Mouse (Mus musculus) neutrophil, adult 83 days (primary cell): Measurements from ENCODE around the gene Olfr1025-ps1. TPM values are rescaled to one million over a fixed set of nuclear protein-coding genes. Genes with fewer than 3 reads are reported as not detected.

Experiments
- total RNA-seq, 2 experiments: library from RNA; stranded (reverse); gene quantifications; one replicate each; pipeline ENCODE4 v1.2.4; 2023

The Olfr1025-ps1 gene
- total RNA-seq: not detected

GRCm38 (mm10) chr2:85914893-85915292 is at the start of gene Olfr1025-ps1:
TSS of gene Olfr1025-ps1 (plus strand) at chr2:85915193.

GRCm38 (mm10) chr2:85868294-85868693 is 46.7 kb upstream of the Olfr1025-ps1 start, which contains the start of gene Olfr1022:
TSS of gene Olfr1022 (plus strand) at chr2:85868594.

GRCm38 (mm10) chr2:85885340-85885739 is 29.7 kb upstream of the Olfr1025-ps1 start, which contains the start of gene Olfr1023:
TSS of gene Olfr1023 (plus strand) at chr2:85885640.

GRCm38 (mm10) chr2:85904952-85905351 is 10.0 kb upstream of the Olfr1025-ps1 start, which contains the start of gene Olfr1024:
TSS of gene Olfr1024 (minus strand) at chr2:85905052.

GRCm38 (mm10) chr2:85921258-85921657 is 6.3 kb downstream of the Olfr1025-ps1 start, which contains the start of gene Olfr1026:
TSS of gene Olfr1026 (plus strand) at chr2:85921558.

GRCm38 (mm10) chr2:85950137-85950536 is 35.1 kb downstream of the Olfr1025-ps1 start, which contains the start of gene Olfr1028:
TSS of gene Olfr1028 (plus strand) at chr2:85950437.

Other genes with a start within 250 kb of the Olfr1025-ps1 start
- not detected for gene Olfr1006, start 236.4 kb upstream of the Olfr1025-ps1 start, total RNA-seq
- not detected for gene Olfr1008, start 225.8 kb upstream of the Olfr1025-ps1 start, total RNA-seq
- gene Olfr1009, start 199.8 kb upstream of the Olfr1025-ps1 start, total RNA-seq: not detected
- not detected for gene Olfr1012, start 152.4 kb upstream of the Olfr1025-ps1 start, total RNA-seq
- gene Olfr1013, start 148.1 kb upstream of the Olfr1025-ps1 start, total RNA-seq: not detected
- not detected for gene Olfr1014, start 142.5 kb upstream of the Olfr1025-ps1 start, total RNA-seq
- not detected for gene Olfr1015, start 133.2 kb upstream of the Olfr1025-ps1 start, total RNA-seq
- not detected for gene Olfr1016, start 112.6 kb upstream of the Olfr1025-ps1 start, total RNA-seq
- not detected for gene Olfr1018, start 96.7 kb upstream of the Olfr1025-ps1 start, total RNA-seq
- gene Olfr1019, start 69.7 kb upstream of the Olfr1025-ps1 start, total RNA-seq: not detected
- gene Olfr1020, start 68.2 kb upstream of the Olfr1025-ps1 start, total RNA-seq: not detected
- not detected for gene Olfr1022, start 46.6 kb upstream of the Olfr1025-ps1 start, total RNA-seq
- not detected for gene Olfr1023, start 29.6 kb upstream of the Olfr1025-ps1 start, total RNA-seq
- gene Olfr1024, start 10.1 kb upstream of the Olfr1025-ps1 start, total RNA-seq: not detected
- not detected for gene Olfr1026, start 6.4 kb downstream of the Olfr1025-ps1 start, total RNA-seq
- not detected for gene Olfr1028, start 35.2 kb downstream of the Olfr1025-ps1 start, total RNA-seq
- not detected for gene Olfr1029, start 58.7 kb downstream of the Olfr1025-ps1 start, total RNA-seq
- not detected for gene Olfr1030, start 64.1 kb downstream of the Olfr1025-ps1 start, total RNA-seq
- gene Olfr1031, start 75.1 kb downstream of the Olfr1025-ps1 start, total RNA-seq: not detected
- not detected for gene Olfr1032, start 90.3 kb downstream of the Olfr1025-ps1 start, total RNA-seq
- gene Olfr1033, start 105.4 kb downstream of the Olfr1025-ps1 start, total RNA-seq: not detected
- gene Olfr1034, start 130.7 kb downstream of the Olfr1025-ps1 start, total RNA-seq: not detected
- not detected for gene Olfr1036, start 158.8 kb downstream of the Olfr1025-ps1 start, total RNA-seq
- gene Olfr1037, start 172.2 kb downstream of the Olfr1025-ps1 start, total RNA-seq: not detected
- gene Olfr1039, start 220.7 kb downstream of the Olfr1025-ps1 start, total RNA-seq: not detected
- gene Olfr1040, start 231.5 kb downstream of the Olfr1025-ps1 start, total RNA-seq: not detected
- gene Olfr1042, start 246.6 kb downstream of the Olfr1025-ps1 start, total RNA-seq: not detected